Mouse (Mus musculus) gastrocnemius, postnatal 4 days (tissue): ENCODE results near the gene Epb41l2. TPM values are rescaled to one million over a fixed set of nuclear protein-coding genes. Genes with fewer than 3 reads are reported as not detected.
A peak's percentile ranks its signal among the peaks of the same experiment; 100 is the strongest.

Source experiments
- DNase-seq, 2 experiments: peaks; one replicate each; pipeline ENCODE4 v3.0.0; 2021 to 2022; ENCODE audit warnings: low spot score in 2 of 2, mixed read lengths in 2 of 2
- total RNA-seq, 2 experiments: library from RNA; stranded (reverse); gene quantifications; 2 replicates each; pipeline ENCODE4 v1.2.3; 2021

Gene Epb41l2
- total RNA-seq, 2 experiments from 2014 or later, result 169 to 187 TPM

DNA sequence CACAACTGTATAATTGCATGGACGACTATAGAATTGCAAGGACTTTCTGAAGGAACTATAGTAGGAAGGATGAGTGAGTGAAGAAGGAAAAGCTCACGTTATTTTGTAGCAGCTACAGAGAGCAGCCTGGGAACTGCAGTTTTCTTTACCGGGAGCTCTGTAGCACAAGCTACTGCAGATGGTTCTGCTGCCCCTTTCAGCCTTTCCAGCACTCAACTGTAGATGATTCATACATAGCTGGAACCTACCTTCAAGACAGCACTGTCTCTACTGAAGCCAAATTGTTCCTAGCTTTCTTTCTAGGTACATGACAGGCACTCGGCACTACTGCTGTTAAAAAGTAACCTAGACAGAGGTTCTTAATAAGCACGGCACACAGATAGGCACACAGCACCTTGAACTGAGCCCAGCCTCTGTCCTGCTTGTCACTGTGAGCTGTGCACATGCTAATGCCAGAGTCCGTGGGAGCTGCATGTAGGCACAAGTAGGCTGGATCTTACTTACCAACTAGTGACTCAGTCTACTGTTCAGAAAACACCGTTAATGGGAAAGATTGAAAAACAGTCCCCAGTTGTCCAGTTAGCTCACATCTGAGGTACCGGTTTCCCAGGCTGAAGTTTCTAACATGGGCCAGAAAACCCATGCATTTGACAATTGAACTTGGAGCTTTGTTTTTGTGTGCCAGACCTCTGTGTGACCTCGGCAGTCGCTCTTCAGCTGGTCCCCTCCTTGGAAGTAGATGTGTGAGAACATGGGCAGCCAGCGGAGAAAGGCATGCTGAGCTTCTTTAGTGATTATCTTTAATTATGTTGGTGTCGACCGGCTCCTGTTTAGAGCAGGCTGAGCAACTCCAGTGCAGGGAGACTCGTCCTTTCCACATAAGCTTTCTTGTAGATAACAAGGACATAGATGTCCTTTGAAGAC lies 38.4 kb downstream of the Epb41l2 start:
- no peak for DNase-seq

DNA sequence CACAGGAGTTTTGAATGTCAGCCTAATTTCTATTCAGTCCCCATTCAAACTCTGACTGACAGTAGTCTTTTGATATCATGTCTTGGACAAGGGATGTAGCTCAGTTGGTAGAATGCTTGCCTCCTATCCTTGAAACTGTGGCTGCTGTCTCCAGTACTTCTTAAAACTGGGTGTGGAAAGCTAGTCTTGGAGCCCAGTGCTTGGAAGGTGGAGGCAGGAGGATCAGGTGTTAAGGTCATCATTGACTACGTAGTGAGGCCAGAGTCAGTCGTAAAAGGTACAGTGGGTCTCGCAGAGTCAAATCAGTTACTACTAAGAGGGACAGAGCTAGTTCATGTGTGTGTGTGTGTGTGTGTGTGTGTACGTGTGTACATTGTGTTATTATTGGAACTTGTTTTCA lies 39.4 kb downstream of the Epb41l2 start:
- no peak for DNase-seq

DNA sequence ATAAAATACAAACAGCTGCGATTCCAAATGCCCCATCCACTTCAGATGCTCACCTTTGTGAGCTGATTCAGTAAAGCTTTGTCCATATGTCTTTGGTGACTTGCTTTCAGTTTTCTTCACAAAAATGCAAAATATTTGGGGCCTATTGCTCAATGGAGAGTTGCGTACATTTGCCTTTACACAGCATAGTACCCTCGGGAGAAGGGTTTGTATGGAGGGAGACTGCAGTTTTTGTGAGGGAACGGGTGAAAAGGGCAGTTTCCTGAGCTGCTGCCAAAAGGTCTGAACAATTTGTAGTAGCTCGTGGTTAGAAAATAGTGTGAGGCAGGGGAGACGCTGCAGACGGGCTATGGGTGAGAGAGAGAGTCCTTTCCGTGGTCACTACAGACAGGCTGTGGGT lies 40.5 kb downstream of the Epb41l2 start:
- DNase-seq, result no peak

DNA sequence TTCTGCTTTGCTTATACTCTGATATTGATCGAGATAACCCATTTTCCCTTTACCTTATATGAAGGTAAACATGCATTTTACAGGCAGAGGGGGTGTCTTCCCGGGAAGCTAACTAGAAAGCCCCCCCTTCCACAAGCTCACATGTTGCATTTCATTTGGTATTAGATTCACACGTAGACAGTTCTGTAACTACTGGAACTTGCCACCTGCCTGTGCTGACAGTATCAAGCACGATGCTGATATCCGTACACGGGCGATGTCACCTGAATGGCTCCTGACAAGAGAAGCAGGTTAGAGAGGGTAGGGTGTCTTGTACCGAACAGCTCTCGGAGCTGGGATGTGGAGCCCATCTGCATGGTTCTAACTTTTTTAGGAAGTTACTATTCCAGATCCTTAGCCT lies 41.0 kb downstream of the Epb41l2 start:
- no peak for DNase-seq

DNA sequence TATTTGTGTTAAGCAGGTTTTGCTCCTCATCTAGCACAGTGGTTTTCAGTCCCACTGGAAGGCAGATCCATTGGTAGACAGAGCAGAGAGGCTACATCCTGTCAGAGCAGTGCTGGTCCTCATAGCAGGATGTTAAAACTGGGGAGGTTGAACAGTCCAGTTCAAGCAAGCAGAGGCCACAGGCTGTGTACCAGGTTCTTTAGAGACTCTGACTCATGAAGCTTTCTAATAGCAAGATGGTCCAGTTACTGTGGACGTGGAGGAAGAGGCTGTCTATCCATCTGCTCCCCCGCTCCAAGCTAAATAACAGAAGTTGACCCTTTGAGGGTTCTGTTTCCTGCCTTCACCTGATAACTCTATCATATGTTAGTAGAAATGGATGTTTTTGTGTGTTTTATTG lies 41.8 kb downstream of the Epb41l2 start:
- DNase-seq, result no peak

DNA sequence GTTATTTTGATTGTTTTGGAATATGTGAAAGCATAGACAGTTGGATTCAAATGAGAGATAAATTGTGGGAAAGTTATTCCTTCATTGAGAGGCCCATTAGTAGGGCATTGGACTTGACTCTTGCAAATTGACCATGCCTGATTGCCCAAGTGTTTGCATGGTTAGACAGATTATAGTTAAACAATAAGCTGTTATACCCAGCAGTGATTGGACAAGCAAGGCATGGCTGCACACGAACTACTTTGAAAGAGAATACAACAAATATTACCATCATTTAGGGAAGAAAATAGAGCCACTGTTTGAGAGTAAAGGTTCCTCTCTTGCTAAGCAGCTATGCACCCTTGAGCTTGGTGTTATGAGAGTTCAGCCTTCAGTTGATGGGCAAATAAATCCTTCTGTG lies 43.3 kb downstream of the Epb41l2 start:
- no peak for DNase-seq

DNA sequence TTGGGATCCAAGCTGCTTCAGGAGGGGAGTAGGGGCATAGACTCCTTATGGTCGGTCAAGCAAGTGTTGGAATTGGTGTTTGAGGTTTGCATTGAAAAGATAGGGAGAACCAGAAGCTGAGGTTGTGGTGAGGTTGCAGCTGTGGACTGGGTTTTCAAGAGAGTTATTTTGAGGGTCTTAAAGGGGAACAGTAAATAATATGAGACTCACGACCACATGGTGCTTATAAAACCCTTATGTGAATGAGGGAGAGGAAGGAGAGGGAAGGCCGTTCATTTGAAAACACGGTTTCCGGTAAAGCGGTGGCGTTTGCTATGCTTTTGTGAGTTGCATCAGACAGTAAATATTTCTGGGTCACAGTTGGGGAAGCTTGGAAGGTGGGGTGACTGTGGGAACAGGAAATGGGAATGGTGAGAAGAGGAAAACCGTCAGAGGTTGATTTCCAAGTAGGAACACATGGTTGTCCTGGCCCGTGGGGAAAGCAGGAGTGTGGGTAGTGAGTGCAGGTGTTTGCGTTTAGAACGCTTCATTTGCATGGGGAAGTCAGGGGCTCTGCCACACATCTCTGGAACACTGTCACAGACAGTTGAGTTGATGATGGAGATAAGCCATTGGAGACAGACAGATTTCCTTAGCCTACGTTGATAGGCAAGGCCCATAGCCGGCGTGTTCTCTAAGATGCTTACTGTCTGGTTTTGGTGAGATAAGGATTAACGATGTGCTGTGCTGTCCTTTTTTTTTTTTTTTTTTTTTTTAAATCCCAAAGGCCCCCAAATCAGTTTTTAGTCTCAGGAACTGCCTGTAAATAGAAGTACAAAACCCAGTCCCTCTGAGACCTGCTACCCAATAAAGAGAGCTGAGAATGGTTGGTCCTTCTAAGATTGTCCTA lies 44.5 kb downstream of the Epb41l2 start:
- no peak for DNase-seq

DNA sequence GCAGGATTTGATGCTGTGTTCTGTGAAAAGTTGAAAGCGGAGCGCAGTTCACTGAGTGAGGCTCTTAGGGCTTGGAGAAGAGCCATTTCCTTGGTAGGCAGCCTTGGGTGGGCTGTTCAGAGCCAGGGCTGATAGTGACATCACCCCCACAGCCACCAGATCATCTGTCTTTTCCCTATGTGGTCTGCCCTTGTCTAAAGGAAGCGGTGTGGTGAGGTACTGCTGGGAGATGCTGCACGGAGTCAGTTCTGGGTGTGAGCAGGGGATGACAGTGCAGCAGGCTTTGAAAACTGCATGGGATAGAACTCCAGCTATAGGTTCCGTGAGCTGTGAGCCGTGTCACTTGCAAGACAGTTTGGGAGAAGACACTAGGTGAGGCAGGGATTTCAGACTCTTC lies 45.1 kb downstream of the Epb41l2 start:
- no peak for DNase-seq

DNA sequence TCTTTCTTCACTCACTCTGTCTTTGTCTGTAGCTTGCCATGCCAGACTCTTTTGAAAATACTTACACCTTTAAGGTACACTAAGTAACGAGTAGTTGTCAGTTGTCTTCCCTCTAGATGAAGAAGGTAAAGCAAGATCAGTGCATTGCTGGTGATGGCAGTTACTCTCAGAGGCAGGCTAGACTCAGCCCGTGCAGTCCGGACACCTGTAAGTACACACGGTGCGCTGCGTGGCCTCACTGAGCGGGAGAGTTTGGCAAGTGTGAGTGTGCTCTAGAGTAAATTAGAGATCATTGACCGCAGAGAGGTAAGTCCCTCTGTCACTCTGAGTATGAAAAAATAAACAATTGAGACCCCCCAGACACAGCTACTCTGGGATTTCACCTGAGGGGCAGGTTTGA lies 46.0 kb downstream of the Epb41l2 start:
- no peak for DNase-seq

DNA sequence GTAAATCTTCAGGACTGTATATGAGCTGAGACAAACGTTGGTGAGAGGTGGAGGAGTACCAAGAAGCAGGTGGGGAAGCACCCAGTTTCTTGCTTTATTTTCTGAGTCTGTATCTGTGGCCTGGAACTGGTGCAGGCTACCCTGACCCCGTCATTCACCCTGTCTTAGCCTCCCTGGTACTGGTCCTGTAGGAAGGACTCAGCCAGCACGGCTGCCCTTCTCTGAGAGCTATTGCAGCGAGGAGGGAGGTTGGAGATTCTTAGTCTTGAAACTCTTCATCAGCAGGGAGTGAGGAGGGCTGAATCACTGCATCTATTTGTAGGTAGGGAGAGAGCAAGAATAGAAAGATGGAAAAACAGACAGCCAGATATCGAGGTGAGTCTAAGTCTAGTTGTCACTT lies 47.1 kb downstream of the Epb41l2 start:
- DNase-seq, result no peak

DNA sequence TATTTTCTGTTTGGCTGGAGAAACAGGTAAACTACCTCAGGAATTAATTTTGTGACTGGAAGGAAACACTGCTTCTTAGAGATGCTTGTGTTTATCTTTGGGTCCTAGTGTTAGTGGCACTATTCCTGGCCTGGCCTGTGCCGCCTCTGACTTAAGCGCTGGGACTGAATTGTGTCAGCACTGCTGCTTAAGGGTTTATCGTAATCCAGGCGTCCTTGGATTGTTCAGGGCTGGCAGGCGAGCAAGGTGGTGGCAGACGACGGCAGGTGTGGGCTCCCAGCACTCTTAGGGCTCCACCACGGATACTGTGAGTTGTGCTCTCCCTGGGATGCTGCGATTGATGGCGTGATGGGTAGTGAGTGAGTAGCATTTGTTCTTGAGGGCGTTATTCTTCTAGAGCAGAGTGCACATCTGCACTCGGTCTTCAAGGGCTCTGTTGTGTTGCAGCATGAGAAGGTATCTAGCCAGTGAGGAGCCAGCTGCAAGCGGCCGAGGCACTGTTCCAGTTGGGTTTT lies 48.6 kb downstream of the Epb41l2 start:
- DNase-seq, result peak in 1 of 2 experiments; percentile 8

DNA sequence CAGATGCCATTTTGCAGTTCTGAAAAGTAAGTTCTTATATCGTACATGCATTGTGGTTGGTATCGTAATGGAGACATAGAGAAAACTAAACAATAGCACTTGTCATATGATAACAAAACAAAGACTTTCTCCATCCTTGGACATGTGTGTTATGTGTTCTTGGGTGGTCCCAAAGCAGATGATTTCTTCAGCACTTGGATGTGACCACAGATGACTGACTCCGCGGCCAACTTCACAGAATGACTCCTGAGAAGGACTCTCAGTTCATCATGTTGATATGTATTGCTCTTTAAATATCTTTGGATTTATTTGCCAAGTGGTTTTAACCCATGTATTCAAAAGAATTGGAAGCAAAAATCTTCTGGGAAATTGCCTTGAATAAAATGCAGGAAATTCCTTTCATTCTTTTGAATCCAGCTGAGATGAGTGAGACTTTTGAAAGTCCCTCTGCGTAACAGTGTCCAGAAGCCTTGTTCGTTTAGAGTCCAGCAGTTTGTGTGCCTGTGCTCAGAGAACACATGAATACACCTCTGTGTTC lies 52.3 kb downstream of the Epb41l2 start:
- DNase-seq, result no peak

DNA sequence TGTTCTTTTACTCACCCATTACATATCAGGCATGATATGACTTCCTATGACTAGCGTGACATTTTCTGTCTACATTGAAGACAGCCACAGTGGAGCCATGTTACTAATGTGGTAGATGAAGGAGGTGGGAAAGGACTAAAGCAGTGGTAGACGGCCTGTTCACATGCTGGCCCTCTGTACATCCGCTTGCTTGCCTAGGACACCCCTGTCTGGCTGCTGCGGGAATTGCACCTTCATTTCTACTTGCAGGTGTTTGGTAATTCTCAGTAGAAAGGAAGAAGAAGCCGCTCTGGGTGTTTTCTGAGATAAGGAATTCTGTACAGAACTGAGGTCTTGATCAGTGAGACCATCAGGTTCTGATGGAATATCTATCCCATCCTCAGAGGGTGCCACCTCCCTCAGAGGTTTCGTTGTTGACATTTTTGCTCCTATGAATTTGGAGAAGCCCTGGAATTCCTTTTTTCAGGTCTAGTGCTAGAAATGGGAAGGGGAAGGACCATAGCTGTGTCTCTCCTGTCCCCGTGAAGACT lies 55.7 kb downstream of the Epb41l2 start:
- DNase-seq, result no peak

DNA sequence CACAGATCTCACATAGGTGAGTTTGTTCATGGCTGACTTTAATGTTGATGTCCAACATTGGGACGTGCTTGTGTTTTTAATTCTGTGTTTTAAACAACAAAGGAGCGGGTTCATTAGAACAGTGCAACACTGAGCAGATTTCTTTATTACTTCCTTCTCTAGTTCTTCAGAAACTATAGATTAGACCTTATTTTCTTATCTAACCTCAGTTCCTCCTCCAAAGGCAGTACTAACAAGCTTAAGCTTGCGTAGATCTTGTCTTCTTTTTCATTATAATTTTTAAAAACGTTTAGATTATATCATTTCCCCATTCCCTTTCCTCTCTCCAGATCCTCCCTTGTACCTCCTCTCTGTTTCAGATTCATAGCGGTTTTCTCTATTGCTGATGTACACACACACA lies 57.1 kb downstream of the Epb41l2 start:
- DNase-seq, result no peak

DNA sequence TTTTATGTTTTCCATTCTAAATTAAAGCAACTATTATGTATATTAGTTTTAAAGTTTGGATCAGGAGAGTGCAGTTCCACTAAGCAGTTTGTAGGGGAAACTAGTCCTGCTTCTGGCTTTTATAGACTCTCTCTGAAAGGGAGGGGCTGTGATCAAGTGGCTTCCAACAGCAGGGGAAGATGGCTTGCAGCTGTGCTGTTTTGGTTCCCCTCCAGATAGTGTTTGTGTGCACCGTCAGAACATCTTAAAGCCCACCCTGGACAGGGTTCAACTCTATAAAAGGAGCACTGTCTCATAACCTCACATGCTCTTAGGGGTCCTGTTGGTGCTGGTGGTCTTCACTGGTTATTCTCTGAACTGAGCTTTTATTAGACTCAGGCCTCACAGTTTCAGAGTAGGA lies 66.5 kb downstream of the Epb41l2 start:
- peak in 1 of 2 experiments; percentile 51 for DNase-seq

DNA sequence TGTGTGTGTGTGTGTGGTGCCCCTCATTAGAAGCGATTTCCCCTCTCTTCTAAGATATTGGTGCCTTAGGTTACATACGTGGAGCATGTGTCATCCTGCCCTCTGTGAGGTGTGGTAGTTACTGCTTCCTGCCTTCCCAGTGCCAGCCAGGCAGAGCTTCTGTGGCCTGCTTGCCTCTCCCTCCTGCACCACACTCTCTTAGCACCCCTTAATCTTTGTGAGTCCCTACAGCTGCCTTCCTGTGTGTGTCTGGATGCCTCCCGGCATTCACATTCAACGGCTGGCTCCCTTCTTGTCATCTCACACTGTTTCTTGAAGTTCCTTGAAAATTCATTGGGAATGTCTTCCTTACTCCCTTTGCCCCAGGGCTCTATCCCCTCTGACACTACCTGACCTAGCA lies 67.2 kb downstream of the Epb41l2 start:
- no peak for DNase-seq

DNA sequence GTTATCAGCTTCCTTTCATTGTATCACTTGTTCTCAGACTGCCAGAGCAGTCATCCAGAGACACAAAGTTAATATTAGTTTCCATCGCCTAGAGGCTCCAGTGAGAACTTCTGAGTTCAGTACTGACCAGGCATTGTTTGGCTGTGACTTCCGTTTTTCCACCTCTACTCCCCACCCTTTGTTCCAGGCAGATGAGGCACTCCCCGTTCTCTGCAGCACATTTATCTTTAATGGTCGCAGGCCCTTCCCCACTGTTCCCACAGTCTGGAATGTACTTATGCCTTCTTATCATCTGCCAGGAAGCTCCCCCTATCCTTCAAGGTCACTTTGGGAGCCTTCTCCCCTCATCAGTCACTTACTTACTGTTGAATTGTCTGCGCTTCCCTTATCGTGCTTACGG lies 67.9 kb downstream of the Epb41l2 start:
- DNase-seq, result no peak

DNA sequence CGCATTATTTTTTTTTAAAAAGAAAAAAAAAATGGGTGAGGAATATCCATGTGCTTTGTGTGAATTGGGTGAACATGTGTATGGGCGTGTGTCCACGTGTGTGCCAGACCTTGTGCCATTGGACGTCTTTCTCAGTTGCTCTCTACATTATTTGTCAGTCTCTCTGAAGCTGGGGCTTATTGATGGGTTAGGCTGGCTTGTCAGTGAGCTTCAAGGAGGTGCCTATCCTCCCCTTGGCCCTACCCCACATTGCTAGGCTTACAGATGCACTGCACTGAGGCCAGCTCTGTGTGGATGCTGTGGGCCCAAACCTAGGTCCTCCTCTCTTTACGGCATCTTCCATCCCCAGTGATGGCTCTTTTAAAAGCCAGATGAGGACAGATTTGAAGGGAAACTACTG lies 69.1 kb downstream of the Epb41l2 start:
- no peak for DNase-seq

DNA sequence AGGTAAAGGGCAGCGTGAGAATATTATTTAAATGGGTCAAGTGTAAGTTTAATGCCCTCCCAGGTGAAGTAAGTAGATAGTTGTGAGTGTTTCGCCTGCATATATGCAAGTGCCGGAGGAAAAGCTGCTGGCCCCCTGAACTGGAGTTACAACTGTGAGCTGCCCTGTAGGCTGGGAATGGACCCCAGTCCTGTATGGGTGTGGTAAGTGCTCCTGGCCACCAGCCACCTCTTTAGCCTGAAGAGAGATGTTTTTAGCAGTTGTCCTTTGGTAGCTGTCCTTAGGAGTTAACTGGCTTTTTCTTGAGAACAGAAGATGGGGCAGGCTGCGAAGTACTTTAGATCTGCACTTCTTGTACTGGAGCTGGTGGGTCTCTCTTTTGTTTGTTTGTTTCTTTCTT lies 69.7 kb downstream of the Epb41l2 start:
- DNase-seq, result peak in 1 of 2 experiments; percentile 50

DNA sequence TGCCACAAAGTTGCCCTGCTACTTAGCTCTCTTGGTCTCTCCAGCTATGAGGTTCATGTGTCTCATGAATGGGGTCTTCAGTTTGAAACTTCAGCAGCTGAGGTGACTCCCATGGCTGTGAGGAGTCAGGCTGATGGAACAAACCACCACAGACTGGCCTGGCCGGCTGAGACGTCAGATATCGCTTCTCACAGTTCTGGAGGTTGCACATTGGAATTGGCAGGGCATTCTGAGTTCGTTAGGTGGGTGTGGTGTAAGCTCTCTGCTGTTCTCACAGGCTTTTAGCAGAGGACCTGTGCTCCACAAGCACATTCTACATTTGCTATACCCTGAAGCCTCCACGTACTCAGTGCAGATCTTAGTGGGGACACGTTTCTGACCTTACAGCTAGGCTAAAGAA lies 71.3 kb downstream of the Epb41l2 start:
- no peak for DNase-seq

DNA sequence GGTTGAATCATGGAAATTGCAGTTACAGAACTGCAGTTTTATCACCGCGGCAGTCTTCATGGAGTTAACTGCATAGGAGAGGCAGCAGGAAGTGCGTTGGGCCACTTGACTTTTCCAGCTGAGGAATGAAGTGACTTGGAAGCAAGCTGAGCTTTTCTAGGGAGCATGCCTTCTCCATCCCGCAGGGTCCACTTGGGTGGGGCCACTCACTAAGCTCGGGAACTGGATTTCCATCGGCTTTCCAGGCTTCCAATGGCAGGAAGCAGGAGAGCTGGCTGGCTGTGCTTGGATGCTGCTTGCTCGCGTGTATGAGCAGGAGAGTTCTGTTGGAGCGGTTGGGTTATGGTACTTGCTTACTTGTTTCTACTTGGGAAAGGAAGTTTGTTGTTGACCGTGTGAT lies 72.8 kb downstream of the Epb41l2 start:
- peak; percentile 53 to 79 for DNase-seq
